Mouse (Mus musculus) forebrain, embryonic 11.5 days (tissue): ENCODE measurements at regions not wholly inside any gene's neighbourhood (a gene's known extent, or its start where the extent isn't known, plus 50 kb on each side); places are given as distances from the start of the nearest gene placed in this dataset.

Experiments used
- ATAC-seq: fragments of 200-750 bp; cut with Nextera tagmentation; replicated peaks from 2 replicates; pipeline ENCODE4 v1.8.0; 2017; ENCODE audit warnings: moderate TSS enrichment; ENCODE audit not compliant: low FRiP score
- DNase-seq: peaks from one replicate; pipeline ENCODE4 v3.0.0-alpha.2; 2017; ENCODE audit warnings: low spot score
- H3K27ac ChIP-seq: fragments of 300-500 bp; sonication (generic); 2 replicates; pipeline ENCODE4 v1.5.1; 2014; ENCODE audit warnings: low read depth, low read length
- H3K27me3 ChIP-seq: fragments of 300-500 bp; sonication (generic); 2 replicates; pipeline ENCODE4 v1.6.1; 2014; ENCODE audit warnings: mild to moderate bottlenecking, low read length, mixed read lengths; ENCODE audit not compliant: control insufficient read depth, insufficient read depth
- H3K36me3 ChIP-seq: fragments of 300-500 bp; sonication (generic); 2 replicates; pipeline ENCODE4 v1.6.1; 2014; ENCODE audit warnings: mild to moderate bottlenecking, low read length, moderate library complexity, mixed read lengths; ENCODE audit not compliant: control insufficient read depth, insufficient read depth
- H3K4me1 ChIP-seq: fragments of 300-500 bp; sonication (generic); replicated peaks from 2 replicates; pipeline ENCODE4 v1.6.1; 2014; ENCODE audit warnings: low read length, mixed read lengths; ENCODE audit not compliant: control insufficient read depth, insufficient read depth
- H3K4me2 ChIP-seq: fragments of 300-500 bp; sonication (generic); 2 replicates; pipeline ENCODE4 v1.6.1; 2014; ENCODE audit warnings: low read depth, mild to moderate bottlenecking, low read length, moderate library complexity, mixed read lengths; ENCODE audit not compliant: severe bottlenecking
- H3K4me3 ChIP-seq: fragments of 300-500 bp; sonication (generic); 2 replicates; pipeline ENCODE4 v1.5.1; 2014; ENCODE audit warnings: low read depth, low read length
- H3K9ac ChIP-seq: fragments of 300-500 bp; sonication (generic); 2 replicates; pipeline ENCODE4 v1.6.1; 2014; ENCODE audit warnings: low read length
- H3K9me3 ChIP-seq: fragments of 300-500 bp; sonication (generic); 2 replicates; pipeline ENCODE4 v1.6.1; 2016; ENCODE audit warnings: low read length, mixed read lengths; ENCODE audit not compliant: control insufficient read depth
- WGBS: fragments of 180-500 bp; shearing (Covaris S2); extraction: QIAGEN DNeasy Blood & Tissue Kit; methylation state at CpG from one replicate; pipeline ENCODE4 v1.1.7; 2014; 5-methylcytosine and 5-hydroxymethylcytosine counted together

DNA sequence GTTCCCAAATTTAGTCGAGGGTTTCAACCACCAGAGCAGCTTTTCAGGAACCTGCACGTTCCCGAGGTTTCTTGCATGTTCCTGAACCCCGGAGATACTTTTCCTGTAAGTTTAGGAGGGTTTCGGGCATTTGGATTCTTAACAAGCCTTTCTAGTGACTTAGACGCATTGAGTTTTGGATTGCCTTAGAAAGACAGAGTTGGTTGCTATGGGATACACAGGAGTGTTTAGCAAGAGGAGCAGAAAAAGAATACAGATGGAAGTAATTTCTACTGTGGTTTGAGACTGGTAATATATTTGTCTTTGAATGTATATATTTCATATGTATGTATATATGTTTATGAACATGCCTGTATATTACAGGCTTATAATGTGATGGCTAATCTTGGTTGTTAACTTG, 266.8 kb downstream of the Dok5 start:
- ATAC-seq (no peak), DNase-seq (no peak)
- H3K36me3 ChIP-seq = no peaks in the 10 kb centered on the region
- H3K27ac ChIP-seq = no peak overlapping the region
- 94% methylated on average over 6 of the region's 6 CpGs for WGBS
- H3K9me3 ChIP-seq = no peaks in the 10 kb centered on the region
- no peaks in the 10 kb centered on the region for H3K4me1 ChIP-seq
- no peak overlapping the region for H3K9ac ChIP-seq
- H3K4me2 ChIP-seq = no peak overlapping the region
- no peaks in the 10 kb centered on the region for H3K27me3 ChIP-seq
- H3K4me3 ChIP-seq = no peak overlapping the region

DNA sequence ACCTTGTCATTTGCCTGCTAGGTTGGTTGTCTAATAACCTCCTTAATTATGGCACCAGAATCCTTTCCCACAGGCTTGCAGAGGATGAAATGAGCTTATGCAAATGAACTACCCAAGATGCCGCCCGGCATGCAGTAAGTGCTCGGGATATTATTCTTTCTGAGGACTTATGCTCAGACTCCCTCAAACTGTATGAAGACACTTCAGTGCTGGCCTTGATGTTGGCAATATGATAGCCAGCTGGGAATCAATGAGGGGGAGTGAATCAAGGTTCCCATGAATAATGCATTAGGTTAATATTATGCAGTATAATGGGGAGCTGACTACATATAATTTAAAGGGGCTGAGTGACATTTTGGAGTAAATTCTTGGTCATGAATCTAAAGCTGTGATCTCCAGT, 268.6 kb downstream of the Dok5 start:
- DNase-seq (no peak), ATAC-seq (0 out of 2 replicates have a peak, but pooled peaks have one; percentile 24)
- Histone ChIP-seq H3K9me3 (no peaks in the 10 kb centered on the region), H3K9ac (no peak overlapping the region), H3K36me3 (no peaks in the 10 kb centered on the region), H3K4me2 (no peak overlapping the region), H3K4me1 (no peaks in the 10 kb centered on the region), H3K27me3 (no peaks in the 10 kb centered on the region), H3K4me3 (no peak overlapping the region), H3K27ac (no peak overlapping the region)
- 71% methylated on average over 3 of the region's 3 CpGs for WGBS

DNA sequence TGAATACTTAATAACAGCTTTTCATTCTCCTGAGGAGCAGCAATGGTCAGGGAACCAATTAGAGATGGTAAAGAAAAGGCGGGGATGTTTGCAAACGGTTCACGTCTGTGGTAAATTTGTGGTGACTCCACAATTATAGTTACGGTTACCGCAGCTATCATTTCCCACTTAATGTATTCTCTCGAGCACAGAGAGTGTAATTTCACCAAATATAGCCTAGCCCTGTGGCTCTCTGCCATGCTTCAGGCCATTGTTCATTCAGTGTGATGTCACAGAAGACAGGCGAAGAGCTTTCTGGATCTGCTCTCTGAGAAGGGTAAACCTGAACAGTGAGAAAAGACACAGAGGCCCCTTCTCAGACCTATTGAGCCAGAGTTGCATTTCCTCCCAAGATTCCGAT, 296.9 kb downstream of the Dok5 start:
- no peak overlapping the region for H3K9ac ChIP-seq
- H3K27ac ChIP-seq = no peak overlapping the region
- H3K4me2 ChIP-seq = no peak overlapping the region
- ATAC-seq (no peak), DNase-seq (no peak)
- no peak overlapping the region for H3K4me3 ChIP-seq
- no peaks in the 10 kb centered on the region for H3K9me3 ChIP-seq
- no peaks in the 10 kb centered on the region for H3K4me1 ChIP-seq
- H3K36me3 ChIP-seq = no peaks in the 10 kb centered on the region
- H3K27me3 ChIP-seq = no peaks in the 10 kb centered on the region
- WGBS = 84% methylated on average over 8 of the region's 8 CpGs
